Mouse (Mus musculus): ENCODE data around the gene Tns3. TPM values are rescaled to one million over a fixed set of nuclear protein-coding genes. Genes with fewer than 3 reads are reported as not detected.

Tns3 gene
- polyA plus RNA-seq, 1 experiment from 2014 or later = 6.8 TPM

- Histone ChIP-seq H3K4me3 (replicated peaks; ENCODE audit: low read length) (no peak overlapping the region), H3K27me3 (ENCODE audit: control insufficient read depth, insufficient read depth, low read length) (no peaks in the 10 kb centered on the region), H3K4me1 (replicated peaks; ENCODE audit: control insufficient read depth, insufficient read depth, low read length) (no peaks in the 10 kb centered on the region), H3K4me2 (replicated peaks) (no peak overlapping the region), H3K9me3 (ENCODE audit: control insufficient read depth, low read length) (no peaks in the 10 kb centered on the region), H3K36me3 (replicated peaks; ENCODE audit: control insufficient read depth, insufficient read depth) (no peaks in the 10 kb centered on the region), H3K27ac (no peak overlapping the region), H3K9ac (no peak overlapping the region)
- ATAC-seq (ENCODE audit: low FRiP score) (no peak), DNase-seq (ENCODE audit: low spot score) (no peak)
- 92% methylated on average over 1 of the region's 1 CpGs for WGBS
These were observed 21.7 kb upstream of the Tns3 start for GRCm38 (mm10) chr11:8686061-8686460.

- no peaks in the 10 kb centered on the region for H3K9me3 ChIP-seq (ENCODE audit: control insufficient read depth, low read length)
- H3K27me3 ChIP-seq (ENCODE audit: control insufficient read depth, insufficient read depth, low read length) = no peaks in the 10 kb centered on the region
- ATAC-seq (ENCODE audit: low FRiP score) (no peak), DNase-seq (ENCODE audit: low spot score) (no peak)
- no peak overlapping the region for H3K4me2 ChIP-seq (replicated peaks)
- H3K36me3 ChIP-seq (replicated peaks; ENCODE audit: control insufficient read depth, insufficient read depth) = no peaks in the 10 kb centered on the region
- H3K9ac ChIP-seq = no peak overlapping the region
- no peak overlapping the region for H3K27ac ChIP-seq
- H3K4me1 ChIP-seq (replicated peaks; ENCODE audit: control insufficient read depth, insufficient read depth, low read length) = no peaks in the 10 kb centered on the region
- WGBS = 70% methylated on average over 3 of the region's 3 CpGs
- no peak overlapping the region for H3K4me3 ChIP-seq (replicated peaks; ENCODE audit: low read length)
These were observed 20.9 kb upstream of the Tns3 start for GRCm38 (mm10) chr11:8685195-8685594.

- Histone ChIP-seq H3K36me3 (replicated peaks; ENCODE audit: control insufficient read depth, insufficient read depth) (no peaks in the 10 kb centered on the region), H3K27me3 (ENCODE audit: control insufficient read depth, insufficient read depth, low read length) (no peaks in the 10 kb centered on the region), H3K4me2 (replicated peaks) (no peak overlapping the region), H3K4me1 (replicated peaks; ENCODE audit: control insufficient read depth, insufficient read depth, low read length) (no peaks in the 10 kb centered on the region), H3K9me3 (ENCODE audit: control insufficient read depth, low read length) (no peaks in the 10 kb centered on the region), H3K27ac (no peak overlapping the region), H3K4me3 (replicated peaks; ENCODE audit: low read length) (no peak overlapping the region), H3K9ac (no peak overlapping the region)
- ATAC-seq (ENCODE audit: low FRiP score) = no peak
- no peak for DNase-seq (ENCODE audit: low spot score)
- WGBS = 91% methylated on average over 5 of the region's 5 CpGs
These were observed 19.9 kb upstream of the Tns3 start for GRCm38 (mm10) chr11:8684262-8684661.

GRCm38 (mm10) chr11:8681356-8681755 lies 17.0 kb upstream of the Tns3 start:
- Histone ChIP-seq H3K27me3 (ENCODE audit: control insufficient read depth, insufficient read depth, low read length) (no peaks in the 10 kb centered on the region), H3K4me1 (replicated peaks; ENCODE audit: control insufficient read depth, insufficient read depth, low read length) (no peaks in the 10 kb centered on the region), H3K9ac (no peak overlapping the region), H3K4me3 (replicated peaks; ENCODE audit: low read length) (no peak overlapping the region), H3K9me3 (ENCODE audit: control insufficient read depth, low read length) (no peaks in the 10 kb centered on the region), H3K27ac (no peak overlapping the region), H3K36me3 (replicated peaks; ENCODE audit: control insufficient read depth, insufficient read depth) (no peaks in the 10 kb centered on the region), H3K4me2 (replicated peaks) (no peak overlapping the region)
- ATAC-seq (ENCODE audit: low FRiP score) (no peak), DNase-seq (ENCODE audit: low spot score) (no peak)
- 48% methylated on average over 3 of the region's 3 CpGs for WGBS

GRCm38 (mm10) chr11:8680650-8681049 lies 16.3 kb upstream of the Tns3 start:
- Histone ChIP-seq H3K27ac (no peak overlapping the region), H3K4me3 (replicated peaks; ENCODE audit: low read length) (no peak overlapping the region), H3K4me1 (replicated peaks; ENCODE audit: control insufficient read depth, insufficient read depth, low read length) (no peaks in the 10 kb centered on the region), H3K9me3 (ENCODE audit: control insufficient read depth, low read length) (no peaks in the 10 kb centered on the region), H3K9ac (no peak overlapping the region), H3K4me2 (replicated peaks) (no peak overlapping the region), H3K36me3 (replicated peaks; ENCODE audit: control insufficient read depth, insufficient read depth) (no peaks in the 10 kb centered on the region), H3K27me3 (ENCODE audit: control insufficient read depth, insufficient read depth, low read length) (no peaks in the 10 kb centered on the region)
- DNase-seq (ENCODE audit: low spot score) (no peak), ATAC-seq (ENCODE audit: low FRiP score) (no peak)
- WGBS = 57% methylated on average over 7 of the region's 7 CpGs

GRCm38 (mm10) chr11:8679221-8679620 lies 14.9 kb upstream of the Tns3 start:
- Histone ChIP-seq H3K27ac (no peak overlapping the region), H3K36me3 (replicated peaks; ENCODE audit: control insufficient read depth, insufficient read depth) (no peaks in the 10 kb centered on the region), H3K4me3 (replicated peaks; ENCODE audit: low read length) (no peak overlapping the region), H3K9me3 (ENCODE audit: control insufficient read depth, low read length) (no peaks in the 10 kb centered on the region), H3K4me1 (replicated peaks; ENCODE audit: control insufficient read depth, insufficient read depth, low read length) (no peaks in the 10 kb centered on the region), H3K27me3 (ENCODE audit: control insufficient read depth, insufficient read depth, low read length) (no peaks in the 10 kb centered on the region), H3K9ac (no peak overlapping the region), H3K4me2 (replicated peaks) (no peak overlapping the region)
- DNase-seq (ENCODE audit: low spot score) = no peak
- 89% methylated on average over 5 of the region's 5 CpGs for WGBS
- ATAC-seq (ENCODE audit: low FRiP score) = no peak

GRCm38 (mm10) chr11:8678260-8678995 lies 14.1 kb upstream of the Tns3 start:
- no peak for DNase-seq (ENCODE audit: low spot score)
- H3K27ac ChIP-seq = no peak overlapping the region
- ATAC-seq (ENCODE audit: low FRiP score) = no peak
- no peaks in the 10 kb centered on the region for H3K36me3 ChIP-seq (replicated peaks; ENCODE audit: control insufficient read depth, insufficient read depth)
- no peaks in the 10 kb centered on the region for H3K9me3 ChIP-seq (ENCODE audit: control insufficient read depth, low read length)
- no peak overlapping the region for H3K9ac ChIP-seq
- no peaks in the 10 kb centered on the region for H3K4me1 ChIP-seq (replicated peaks; ENCODE audit: control insufficient read depth, insufficient read depth, low read length)
- 91% methylated on average over 12 of the region's 12 CpGs for WGBS
- no peak overlapping the region for H3K4me3 ChIP-seq (replicated peaks; ENCODE audit: low read length)
- no peaks in the 10 kb centered on the region for H3K27me3 ChIP-seq (ENCODE audit: control insufficient read depth, insufficient read depth, low read length)
- H3K4me2 ChIP-seq (replicated peaks) = no peak overlapping the region

- Histone ChIP-seq H3K9ac (no peak overlapping the region), H3K36me3 (replicated peaks; ENCODE audit: control insufficient read depth, insufficient read depth) (no peaks in the 10 kb centered on the region), H3K4me2 (replicated peaks) (no peak overlapping the region), H3K4me1 (replicated peaks; ENCODE audit: control insufficient read depth, insufficient read depth, low read length) (no peaks in the 10 kb centered on the region), H3K27ac (no peak overlapping the region), H3K9me3 (ENCODE audit: control insufficient read depth, low read length) (no peaks in the 10 kb centered on the region), H3K4me3 (replicated peaks; ENCODE audit: low read length) (no peak overlapping the region), H3K27me3 (ENCODE audit: control insufficient read depth, insufficient read depth, low read length) (no peaks in the 10 kb centered on the region)
- WGBS = 89% methylated on average over 6 of the region's 6 CpGs
- no peak for ATAC-seq (ENCODE audit: low FRiP score)
- DNase-seq (ENCODE audit: low spot score) = no peak
These were observed 11.6 kb upstream of the Tns3 start for GRCm38 (mm10) chr11:8675701-8676474.

GRCm38 (mm10) chr11:8674549-8675149 lies 10.3 kb upstream of the Tns3 start:
- no peak overlapping the region for H3K4me3 ChIP-seq (replicated peaks; ENCODE audit: low read length)
- DNase-seq (ENCODE audit: low spot score) = no peak
- no peak overlapping the region for H3K9ac ChIP-seq
- no peaks in the 10 kb centered on the region for H3K36me3 ChIP-seq (replicated peaks; ENCODE audit: control insufficient read depth, insufficient read depth)
- no peak overlapping the region for H3K27ac ChIP-seq
- 89% methylated on average over 3 of the region's 3 CpGs for WGBS
- ATAC-seq (ENCODE audit: low FRiP score) = no peak
- H3K9me3 ChIP-seq (ENCODE audit: control insufficient read depth, low read length) = no peaks in the 10 kb centered on the region
- no peaks in the 10 kb centered on the region for H3K27me3 ChIP-seq (ENCODE audit: control insufficient read depth, insufficient read depth, low read length)
- no peak overlapping the region for H3K4me2 ChIP-seq (replicated peaks)
- no peaks in the 10 kb centered on the region for H3K4me1 ChIP-seq (replicated peaks; ENCODE audit: control insufficient read depth, insufficient read depth, low read length)

Data from hindbrain, embryonic 14.5 days (tissue).